Mouse (Mus musculus): ENCODE data around the gene Dcps. TPM values are rescaled to one million over a fixed set of nuclear protein-coding genes. Genes with fewer than 3 reads are reported as not detected.

Dcps gene
- polyA plus RNA-seq, 1 experiment from 2014 or later = 26.1 TPM

GRCm38 (mm10) chr9:35128564-35128963, 47.3 kb downstream of the Dcps start:
- H3K27ac ChIP-seq (ENCODE audit: low read depth, low read length) = peak overlapping the region; percentile 63
- peak overlapping the region; percentile 9 for H3K4me2 ChIP-seq (replicated peaks; ENCODE audit: low read depth)
- no peak for ATAC-seq
- H3K36me3 ChIP-seq (ENCODE audit: control insufficient read depth, insufficient read depth) = peaks cover 11% of the 10 kb centered on the region; the same call in 1 of the 2 replicates
- H3K27me3 ChIP-seq (replicated peaks; ENCODE audit: control insufficient read depth, insufficient read depth, low read length) = no peaks in the 10 kb centered on the region
- H3K9ac ChIP-seq (ENCODE audit: low read depth, low read length) = no peak overlapping the region
- H3K9me3 ChIP-seq (ENCODE audit: control insufficient read depth) = no peaks in the 10 kb centered on the region
- WGBS = 87% methylated on average over 3 of the region's 3 CpGs
- TF ChIP-seq CTCF (IDR thresholded peaks at IDR 0.05; ENCODE audit: low read depth) = no peak
- no peak overlapping the region for H3K4me3 ChIP-seq (ENCODE audit: low read depth, low read length)
- 0 out of 2 replicates have a peak, but pooled peaks cover 11% of the 10 kb centered on the region for H3K4me1 ChIP-seq (replicated peaks; ENCODE audit: control insufficient read depth, insufficient read depth, low read length)

GRCm38 (mm10) chr9:35127561-35127960, 48.3 kb downstream of the Dcps start:
- H3K27ac ChIP-seq (ENCODE audit: low read depth, low read length) = peak overlapping the region; percentile 50
- ATAC-seq = peak; percentile 23; the same call in 1 of the 2 replicates

GRCm38 (mm10) chr9:35127147-35127546, 48.7 kb downstream of the Dcps start:
- ATAC-seq = no peak
- Histone ChIP-seq H3K9ac (ENCODE audit: low read depth, low read length) (no peak overlapping the region), H3K9me3 (ENCODE audit: control insufficient read depth) (no peaks in the 10 kb centered on the region), H3K27ac (ENCODE audit: low read depth, low read length) (peak overlapping the region; percentile 22), H3K36me3 (ENCODE audit: control insufficient read depth, insufficient read depth) (peaks cover 15% of the 10 kb centered on the region; the same call in 1 of the 2 replicates), H3K4me3 (ENCODE audit: low read depth, low read length) (no peak overlapping the region), H3K4me2 (replicated peaks; ENCODE audit: low read depth) (no peak overlapping the region), H3K4me1 (replicated peaks; ENCODE audit: control insufficient read depth, insufficient read depth, low read length) (peaks cover 20% of the 10 kb centered on the region; the same call in 1 of the 2 replicates), H3K27me3 (replicated peaks; ENCODE audit: control insufficient read depth, insufficient read depth, low read length) (no peaks in the 10 kb centered on the region)
- TF ChIP-seq CTCF (IDR thresholded peaks at IDR 0.05; ENCODE audit: low read depth) = no peak
- 70% methylated on average over 6 of the region's 6 CpGs for WGBS

More at GRCm38 (mm10) chr9:35127561-35127960, 48.3 kb downstream of the Dcps start:
- H3K4me1 ChIP-seq (replicated peaks; ENCODE audit: control insufficient read depth, insufficient read depth, low read length) = peaks cover 16% of the 10 kb centered on the region; the same call in 1 of the 2 replicates
- no peaks in the 10 kb centered on the region for H3K27me3 ChIP-seq (replicated peaks; ENCODE audit: control insufficient read depth, insufficient read depth, low read length)
- H3K9ac ChIP-seq (ENCODE audit: low read depth, low read length) = no peak overlapping the region
- WGBS = 55% methylated on average over 5 of the region's 5 CpGs
- H3K4me3 ChIP-seq (ENCODE audit: low read depth, low read length) = no peak overlapping the region
- no peak overlapping the region for H3K4me2 ChIP-seq (replicated peaks; ENCODE audit: low read depth)
- TF ChIP-seq CTCF (IDR thresholded peaks at IDR 0.05; ENCODE audit: low read depth) = no peak
- H3K36me3 ChIP-seq (ENCODE audit: control insufficient read depth, insufficient read depth) = peaks cover 11% of the 10 kb centered on the region; the same call in 1 of the 2 replicates
- no peaks in the 10 kb centered on the region for H3K9me3 ChIP-seq (ENCODE audit: control insufficient read depth)

- Histone ChIP-seq H3K4me2 (replicated peaks; ENCODE audit: low read depth) (no peak overlapping the region), H3K4me3 (ENCODE audit: low read depth, low read length) (no peak overlapping the region), H3K4me1 (replicated peaks; ENCODE audit: control insufficient read depth, insufficient read depth, low read length) (peaks cover 19% of the 10 kb centered on the region; the same call in 1 of the 2 replicates), H3K9ac (ENCODE audit: low read depth, low read length) (no peak overlapping the region), H3K9me3 (ENCODE audit: control insufficient read depth) (no peaks in the 10 kb centered on the region), H3K36me3 (ENCODE audit: control insufficient read depth, insufficient read depth) (peaks cover 22% of the 10 kb centered on the region; the same call in 1 of the 2 replicates), H3K27me3 (replicated peaks; ENCODE audit: control insufficient read depth, insufficient read depth, low read length) (no peaks in the 10 kb centered on the region), H3K27ac (ENCODE audit: low read depth, low read length) (no peak overlapping the region)
- 77% methylated on average over 8 of the region's 8 CpGs for WGBS
- TF ChIP-seq CTCF (IDR thresholded peaks at IDR 0.05; ENCODE audit: low read depth) = no peak
- ATAC-seq = no peak
These were observed 51.2 kb downstream of the Dcps start for GRCm38 (mm10) chr9:35124678-35124955.

- Histone ChIP-seq H3K9me3 (ENCODE audit: control insufficient read depth) (no peaks in the 10 kb centered on the region), H3K27ac (ENCODE audit: low read depth, low read length) (0 out of 2 replicates have a peak overlapping the region, but pooled peaks have one; percentile 54), H3K9ac (ENCODE audit: low read depth, low read length) (no peak overlapping the region), H3K4me1 (replicated peaks; ENCODE audit: control insufficient read depth, insufficient read depth, low read length) (peaks cover 15% of the 10 kb centered on the region; the same call in 1 of the 2 replicates), H3K27me3 (replicated peaks; ENCODE audit: control insufficient read depth, insufficient read depth, low read length) (no peaks in the 10 kb centered on the region), H3K36me3 (ENCODE audit: control insufficient read depth, insufficient read depth) (peaks cover 22% of the 10 kb centered on the region; the same call in 1 of the 2 replicates), H3K4me3 (ENCODE audit: low read depth, low read length) (no peak overlapping the region), H3K4me2 (replicated peaks; ENCODE audit: low read depth) (no peak overlapping the region)
- WGBS = 73% methylated on average over 11 of the region's 11 CpGs
- no peak for TF ChIP-seq CTCF (IDR thresholded peaks at IDR 0.05; ENCODE audit: low read depth)
- no peak for ATAC-seq
These were observed 51.8 kb downstream of the Dcps start for GRCm38 (mm10) chr9:35123804-35124677.

- WGBS = 76% methylated on average over 2 of the region's 2 CpGs
- Histone ChIP-seq H3K36me3 (ENCODE audit: control insufficient read depth, insufficient read depth) (peaks cover 22% of the 10 kb centered on the region; the same call in 1 of the 2 replicates), H3K4me1 (replicated peaks; ENCODE audit: control insufficient read depth, insufficient read depth, low read length) (peaks cover 15% of the 10 kb centered on the region; the same call in 1 of the 2 replicates), H3K9me3 (ENCODE audit: control insufficient read depth) (no peaks in the 10 kb centered on the region), H3K27ac (ENCODE audit: low read depth, low read length) (0 out of 2 replicates have a peak overlapping the region, but pooled peaks have one; percentile 54), H3K4me2 (replicated peaks; ENCODE audit: low read depth) (no peak overlapping the region), H3K4me3 (ENCODE audit: low read depth, low read length) (no peak overlapping the region), H3K27me3 (replicated peaks; ENCODE audit: control insufficient read depth, insufficient read depth, low read length) (no peaks in the 10 kb centered on the region), H3K9ac (ENCODE audit: low read depth, low read length) (no peak overlapping the region)
- no peak for TF ChIP-seq CTCF (IDR thresholded peaks at IDR 0.05; ENCODE audit: low read depth)
- ATAC-seq = no peak
These were observed 52.4 kb downstream of the Dcps start for GRCm38 (mm10) chr9:35123456-35123803.

All from intestine, postnatal 0 days (tissue).